Mouse (Mus musculus) midbrain, postnatal 0 days (tissue): ENCODE results near the gene Pianp. TPM values are rescaled to one million over a fixed set of nuclear protein-coding genes. Genes with fewer than 3 reads are reported as not detected.
"Not testable (repeated sequence)": the region's sequence is repeated elsewhere in the genome, so short reads cannot be mapped to it uniquely, and the experiment has no call there.

Experiments
- ATAC-seq: fragments of 200-750 bp; cut with Nextera tagmentation; 2 replicates; pipeline ENCODE4 v1.8.0; 2017; ENCODE audit warnings: moderate number of reproducible peaks, mild to moderate bottlenecking, moderate TSS enrichment, moderate library complexity; ENCODE audit not compliant: low FRiP score
- DNase-seq: peaks from one replicate; pipeline ENCODE4 v3.0.0-alpha.2; 2015; ENCODE audit warnings: low spot score
- H3K27ac ChIP-seq: fragments of 300-500 bp; sonication (generic); 2 replicates; pipeline ENCODE4 v1.5.1; 2014; ENCODE audit warnings: low read depth, mild to moderate bottlenecking, low read length, mixed read lengths
- H3K27me3 ChIP-seq: fragments of 300-500 bp; sonication (generic); 2 replicates; pipeline ENCODE4 v1.6.1; 2014; ENCODE audit warnings: low read length, control low read depth, mixed read lengths; ENCODE audit not compliant: insufficient read depth
- H3K36me3 ChIP-seq: fragments of 300-500 bp; sonication (generic); 2 replicates; pipeline ENCODE4 v1.6.1; 2014; ENCODE audit warnings: low read length, control low read depth, mixed read lengths; ENCODE audit not compliant: insufficient read depth
- H3K4me1 ChIP-seq: fragments of 300-500 bp; sonication (generic); 2 replicates; pipeline ENCODE4 v1.6.1; 2014; ENCODE audit warnings: mild to moderate bottlenecking, control low read depth, antibody characterized with exemption, low read length, mixed read lengths; ENCODE audit not compliant: insufficient read depth
- H3K4me2 ChIP-seq: fragments of 300-500 bp; sonication (generic); 2 replicates; pipeline ENCODE4 v1.6.1; 2014; ENCODE audit warnings: low read depth, mild to moderate bottlenecking, low read length, mixed read lengths; ENCODE audit not compliant: poor library complexity, severe bottlenecking
- H3K4me3 ChIP-seq: fragments of 300-500 bp; sonication (generic); 2 replicates; pipeline ENCODE4 v1.5.1; 2014; ENCODE audit warnings: low read depth, mild to moderate bottlenecking, low read length, moderate library complexity
- H3K9ac ChIP-seq: fragments of 300-500 bp; sonication (generic); replicated peaks from 2 replicates; pipeline ENCODE4 v1.6.1; 2014; ENCODE audit warnings: mild to moderate bottlenecking, low read length, moderate library complexity, mixed read lengths; ENCODE audit not compliant: poor library complexity, severe bottlenecking
- H3K9me3 ChIP-seq: fragments of 300-500 bp; sonication (generic); 2 replicates; pipeline ENCODE4 v1.6.1; 2016; ENCODE audit warnings: low read length, control low read depth
- CTCF ChIP-seq: IDR thresholded peaks from 2 replicates; pipeline ENCODE4 v1.5.1; 2016; ENCODE audit warnings: antibody characterized with exemption, mild to moderate bottlenecking
- WGBS: fragments of 180-500 bp; shearing (Covaris S2); extraction: QIAGEN DNeasy Blood & Tissue Kit; methylation state at CpG from one replicate; pipeline ENCODE4 v1.1.7; 2014; 5-methylcytosine and 5-hydroxymethylcytosine counted together
- polyA plus RNA-seq: library from polyadenylated mRNA; unstranded; fragments of >200 nt; fragmentation: Nextera tagmentation; extraction: Ambion mirVana; gene quantifications from 2 replicates; pipeline ENCODE4 v1.2.1, GENCODE M21; 2015
- total RNA-seq: library from RNA; depleted of rRNA; stranded (reverse); fragments of >200 nt; gene quantifications from 2 replicates; pipeline ENCODE4 v1.2.3, GENCODE M21; 2014

Gene Pianp
- total and polyA plus RNA-seq, 2 experiments from 2014 or later = 36.1 to 97.0 TPM

DNA sequence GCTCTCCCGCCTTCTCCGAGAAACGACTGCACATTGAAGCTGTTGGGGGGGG, 12.5 kb downstream of the Pianp start, which contains the start of gene Zfp384:
Gene Zfp384, plus strand, starts transcription at position 17 of the 52 bp plus-strand sequence.
- Histone ChIP-seq H3K27ac (peak within 1 kb of the TSS; percentile 96), H3K9me3 (no peaks in the 10 kb centered on the region), H3K36me3 (peaks cover 9% of the 10 kb centered on the region), H3K4me1 (no peaks in the 10 kb centered on the region), H3K27me3 (no peaks in the 10 kb centered on the region), H3K4me2 (peak within 1 kb of the TSS; percentile 88), H3K9ac (peak within 1 kb of the TSS; percentile 89), H3K4me3 (peak within 1 kb of the TSS; percentile 77)
- no peak for TF ChIP-seq CTCF
- ATAC-seq = no peak
- WGBS = no CpG with 5 or more reads among the region's 3 CpGs
- DNase-seq = no peak

DNA sequence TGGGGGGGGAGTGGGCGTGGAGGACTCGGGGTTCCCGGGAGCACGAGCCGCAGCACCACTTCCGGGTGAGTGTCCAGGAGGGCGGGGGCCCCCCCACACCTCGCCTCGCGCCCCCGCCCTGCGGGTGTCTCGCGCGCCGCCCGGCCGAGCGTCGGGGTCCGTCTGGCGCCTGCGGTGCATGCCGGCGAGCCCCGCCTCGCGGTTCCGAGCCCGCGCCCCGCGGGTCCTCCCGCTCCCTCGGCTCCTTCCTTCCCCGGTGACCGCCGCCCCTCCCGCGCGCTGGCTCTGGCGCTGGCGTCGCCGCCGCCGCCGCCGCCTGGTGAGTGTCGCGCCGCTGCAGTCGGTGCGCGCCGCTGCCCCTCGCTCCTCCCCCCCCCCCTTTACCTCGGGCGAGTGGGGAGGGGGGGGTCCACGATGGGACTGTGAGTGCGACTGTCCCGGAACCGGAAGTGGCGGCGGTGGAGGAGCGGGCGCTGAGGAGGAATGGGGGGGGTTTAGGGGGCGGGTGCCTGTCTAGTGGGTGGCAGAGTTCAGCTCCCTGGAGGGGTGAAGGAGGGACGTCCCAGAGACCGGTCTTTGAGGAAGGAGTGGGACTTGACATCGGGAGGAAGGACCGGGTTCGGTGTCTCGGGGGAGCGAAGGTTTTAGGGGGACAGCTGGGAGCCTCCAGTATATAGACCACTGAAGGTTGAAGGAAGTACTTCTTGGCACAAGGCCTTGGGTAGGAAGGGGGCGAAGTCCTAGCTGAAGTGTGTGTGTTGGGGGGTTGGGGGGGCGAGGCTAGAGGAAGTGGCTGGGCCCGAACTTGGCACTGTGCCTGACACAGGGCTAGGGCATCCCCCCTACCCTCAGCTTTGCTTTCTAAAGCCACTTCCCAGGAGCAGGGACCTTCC, 12.9 kb downstream of the Pianp start:
- ATAC-seq = peak; percentile 87
- H3K9ac ChIP-seq = peak overlapping the region; percentile 89
- H3K27ac ChIP-seq = peak overlapping the region; percentile 96
- H3K4me3 ChIP-seq = peak overlapping the region; percentile 77
- H3K36me3 ChIP-seq = peaks cover 9% of the 10 kb centered on the region
- peak overlapping the region; percentile 88 for H3K4me2 ChIP-seq
- WGBS = under 1% methylated on average over 21 of the region's 78 CpGs
- no peaks in the 10 kb centered on the region for H3K27me3 ChIP-seq
- TF ChIP-seq CTCF = no peak
- H3K9me3 ChIP-seq = no peaks in the 10 kb centered on the region
- peak; percentile 89 for DNase-seq
- no peaks in the 10 kb centered on the region for H3K4me1 ChIP-seq

DNA sequence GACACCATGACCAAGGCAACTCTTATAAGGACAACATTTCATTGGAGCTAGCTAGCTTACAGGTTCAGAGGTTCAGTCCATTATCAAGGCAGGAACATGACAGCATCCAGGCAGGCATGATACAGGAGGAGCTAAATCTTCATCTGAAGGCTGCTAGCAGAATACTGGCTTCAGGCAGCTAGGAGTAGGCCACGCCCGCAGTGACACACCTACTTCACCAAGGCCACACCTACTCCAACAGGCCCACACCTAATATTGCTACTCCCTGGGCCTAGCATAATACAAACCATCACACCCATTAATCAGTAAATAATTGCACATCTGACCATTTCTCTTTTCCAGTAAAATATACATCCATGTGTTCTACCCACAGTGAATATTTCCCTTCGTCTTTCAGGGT, 21.2 kb downstream of the Pianp start:
- no peak overlapping the region for H3K9ac ChIP-seq
- TF ChIP-seq CTCF = no peak
- no peak overlapping the region for H3K27ac ChIP-seq
- no peak for DNase-seq
- H3K27me3 ChIP-seq = no peaks in the 10 kb centered on the region
- peaks cover 7% of the 10 kb centered on the region; the same call in 1 of the 2 replicates for H3K36me3 ChIP-seq
- H3K4me2 ChIP-seq = no peak overlapping the region
- ATAC-seq = no peak
- no peak overlapping the region for H3K4me3 ChIP-seq
- no peaks in the 10 kb centered on the region for H3K4me1 ChIP-seq
- 92% methylated on average over 3 of the region's 3 CpGs for WGBS
- no peaks in the 10 kb centered on the region for H3K9me3 ChIP-seq

GRCm38 (mm10) chr6:125030532-125030931, 34.0 kb downstream of the Pianp start:
- DNase-seq = peak; percentile 51
- H3K4me3 ChIP-seq, H3K4me1 ChIP-seq, H3K4me2 ChIP-seq, H3K27ac ChIP-seq, H3K9me3 ChIP-seq, H3K27me3 ChIP-seq, H3K9ac ChIP-seq: not testable (repeated sequence)
- 0 out of 2 replicates have a peak, but pooled peaks have one; percentile 13 for ATAC-seq
- 32% methylated on average over 7 of the region's 9 CpGs for WGBS
- peaks cover 46% of the 10 kb centered on the region for H3K36me3 ChIP-seq
- TF ChIP-seq CTCF = peak; percentile 86

DNA sequence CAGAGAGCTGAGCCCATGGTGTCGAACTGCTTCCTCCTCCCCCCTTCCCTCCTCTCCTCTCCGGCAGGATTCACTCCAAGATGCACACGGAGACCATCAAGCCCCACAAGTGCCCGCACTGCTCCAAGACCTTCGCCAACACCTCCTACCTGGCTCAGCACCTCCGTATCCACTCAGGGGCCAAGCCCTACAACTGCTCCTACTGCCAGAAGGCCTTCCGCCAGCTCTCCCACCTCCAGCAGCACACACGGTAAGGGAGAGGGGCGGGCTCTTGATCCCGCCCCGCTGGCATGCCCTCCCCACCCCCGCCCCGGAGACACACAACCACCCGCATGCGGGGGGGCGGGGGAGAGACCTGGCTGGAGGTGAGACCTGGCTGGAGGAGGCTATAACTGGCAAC, 35.1 kb downstream of the Pianp start:
- TF ChIP-seq CTCF = no peak
- H3K4me3 ChIP-seq = no peak overlapping the region
- H3K9me3 ChIP-seq = no peaks in the 10 kb centered on the region
- 95% methylated on average over 16 of the region's 16 CpGs for WGBS
- H3K27ac ChIP-seq = no peak overlapping the region
- no peak overlapping the region for H3K9ac ChIP-seq
- no peaks in the 10 kb centered on the region for H3K4me1 ChIP-seq
- no peaks in the 10 kb centered on the region for H3K27me3 ChIP-seq
- H3K4me2 ChIP-seq = no peak overlapping the region
- ATAC-seq (no peak), DNase-seq (no peak)
- peaks cover 50% of the 10 kb centered on the region for H3K36me3 ChIP-seq

- no peaks in the 10 kb centered on the region for H3K4me1 ChIP-seq
- no peaks in the 10 kb centered on the region for H3K9me3 ChIP-seq
- no peak overlapping the region; the same call in 1 of the 2 replicates for H3K4me3 ChIP-seq
- WGBS = 94% methylated on average over 4 of the region's 4 CpGs
- H3K27ac ChIP-seq = no peak overlapping the region
- H3K9ac ChIP-seq = no peak overlapping the region
- H3K36me3 ChIP-seq = peaks cover 31% of the 10 kb centered on the region
- ATAC-seq = no peak
- H3K27me3 ChIP-seq = no peaks in the 10 kb centered on the region
- TF ChIP-seq CTCF = no peak
- peak overlapping the region; percentile 50 for H3K4me2 ChIP-seq
- DNase-seq = no peak
These were observed 42.2 kb downstream of the Pianp start for GRCm38 (mm10) chr6:125038666-125039065.
